Mouse (Mus musculus) intestine, postnatal 0 days (tissue): ENCODE measurements around the gene Lgals8. TPM values are rescaled to one million over a fixed set of nuclear protein-coding genes. Genes with fewer than 3 reads are reported as not detected.

ENCODE experiments used
- ATAC-seq: fragments of 200-750 bp; cut with Nextera tagmentation; 2 replicates; pipeline ENCODE4 v1.8.0; 2017; ENCODE audit warnings: mild to moderate bottlenecking, moderate TSS enrichment, moderate library complexity
- H3K27ac ChIP-seq: fragments of 300-500 bp; sonication (generic); 2 replicates; pipeline ENCODE4 v1.5.1; 2014; ENCODE audit warnings: mild to moderate bottlenecking, low read depth, low read length, moderate library complexity
- H3K27me3 ChIP-seq: fragments of 300-500 bp; sonication (generic); replicated peaks from 2 replicates; pipeline ENCODE4 v1.6.1; 2014; ENCODE audit warnings: low read length, mixed read lengths; ENCODE audit not compliant: control insufficient read depth, insufficient read depth
- H3K36me3 ChIP-seq: fragments of 300-500 bp; sonication (generic); 2 replicates; pipeline ENCODE4 v1.6.1; 2014; ENCODE audit warnings: mild to moderate bottlenecking, moderate library complexity; ENCODE audit not compliant: control insufficient read depth, insufficient read depth
- H3K4me1 ChIP-seq: fragments of 300-500 bp; sonication (generic); replicated peaks from 2 replicates; pipeline ENCODE4 v1.6.1; 2014; ENCODE audit warnings: antibody characterized with exemption, low read length, mixed read lengths; ENCODE audit not compliant: control insufficient read depth, insufficient read depth
- H3K4me2 ChIP-seq: fragments of 300-500 bp; sonication (generic); replicated peaks from 2 replicates; pipeline ENCODE4 v1.6.1; 2014; ENCODE audit warnings: low read depth, mild to moderate bottlenecking, moderate library complexity
- H3K4me3 ChIP-seq: fragments of 300-500 bp; sonication (generic); 2 replicates; pipeline ENCODE4 v1.5.1; 2014; ENCODE audit warnings: low read depth, low read length
- H3K9ac ChIP-seq: fragments of 300-500 bp; sonication (generic); 2 replicates; pipeline ENCODE4 v1.6.1; 2014; ENCODE audit warnings: mild to moderate bottlenecking, low read depth, low read length
- H3K9me3 ChIP-seq: fragments of 300-500 bp; sonication (generic); 2 replicates; pipeline ENCODE4 v1.6.1; 2016; ENCODE audit warnings: mixed run types; ENCODE audit not compliant: control insufficient read depth
- CTCF ChIP-seq: sonication (generic); IDR thresholded peaks from 2 replicates; pipeline ENCODE4 v1.5.1; 2016; ENCODE audit warnings: low read depth, mild to moderate bottlenecking, control low read depth, antibody characterized with exemption, moderate library complexity
- WGBS: fragments of 180-500 bp; shearing (Covaris S2); extraction: QIAGEN DNeasy Blood & Tissue Kit; methylation state at CpG from one replicate; pipeline ENCODE4 v1.1.7; 2014; 5-methylcytosine and 5-hydroxymethylcytosine counted together
- polyA plus RNA-seq: library from polyadenylated mRNA; unstranded; fragments of >200 nt; fragmentation: Nextera tagmentation; extraction: Ambion mirVana; gene quantifications from 2 replicates; pipeline ENCODE4 v1.2.1, GENCODE M21; 2015

Lgals8 gene
- polyA plus RNA-seq, 1 experiment from 2014 or later, result 53.2 TPM

GRCm38 (mm10) chr13:12412016-12412415, 52.7 kb downstream of the Lgals8 start:
- no peaks in the 10 kb centered on the region for H3K27me3 ChIP-seq
- no peaks in the 10 kb centered on the region for H3K4me1 ChIP-seq
- WGBS, result 83% methylated on average over 8 of the region's 8 CpGs
- no peak overlapping the region for H3K4me3 ChIP-seq
- no peaks in the 10 kb centered on the region for H3K9me3 ChIP-seq
- H3K36me3 ChIP-seq, result peaks cover 52% of the 10 kb centered on the region
- no peak overlapping the region for H3K4me2 ChIP-seq
- H3K27ac ChIP-seq, result no peak overlapping the region
- ATAC-seq, result no peak; the same call in 1 of the 2 replicates
- no peak overlapping the region for H3K9ac ChIP-seq
- TF ChIP-seq CTCF, result no peak

- H3K4me1 ChIP-seq, result no peaks in the 10 kb centered on the region
- H3K9ac ChIP-seq, result no peak overlapping the region
- no peak for ATAC-seq
- TF ChIP-seq CTCF, result no peak
- H3K27ac ChIP-seq, result no peak overlapping the region
- H3K4me3 ChIP-seq, result no peak overlapping the region
- no peaks in the 10 kb centered on the region for H3K27me3 ChIP-seq
- H3K4me2 ChIP-seq, result no peak overlapping the region
- 92% methylated on average over 9 of the region's 9 CpGs for WGBS
- H3K9me3 ChIP-seq, result no peaks in the 10 kb centered on the region
- peaks cover 37% of the 10 kb centered on the region for H3K36me3 ChIP-seq
Measured at GRCm38 (mm10) chr13:12408343-12409066, 56.2 kb downstream of the Lgals8 start.

GRCm38 (mm10) chr13:12395571-12395970, 69.2 kb downstream of the Lgals8 start:
- WGBS, result under 1% methylated on average over 23 of the region's 23 CpGs
- peak; percentile 14; the same call in 1 of the 2 replicates for ATAC-seq
- peak overlapping the region; percentile 96 for H3K4me3 ChIP-seq
- H3K27me3 ChIP-seq, result no peaks in the 10 kb centered on the region
- no peaks in the 10 kb centered on the region for H3K4me1 ChIP-seq
- H3K27ac ChIP-seq, result no peak overlapping the region
- peak overlapping the region; percentile 70 for H3K9ac ChIP-seq
- no peak for TF ChIP-seq CTCF
- H3K9me3 ChIP-seq, result no peaks in the 10 kb centered on the region
- H3K4me2 ChIP-seq, result peak overlapping the region; percentile 91
- H3K36me3 ChIP-seq, result peaks cover 14% of the 10 kb centered on the region; the same call in 1 of the 2 replicates

- no peaks in the 10 kb centered on the region for H3K27me3 ChIP-seq
- no peak for TF ChIP-seq CTCF
Measured at GRCm38 (mm10) chr13:12394609-12395505, 69.9 kb downstream of the Lgals8 start, which contains the start of gene Heatr1. Gene Heatr1, plus strand, starts transcription at chr13:12395027.

More at GRCm38 (mm10) chr13:12394609-12395505, 69.9 kb downstream of the Lgals8 start, which contains the start of gene Heatr1:
- H3K4me1 ChIP-seq, result no peaks in the 10 kb centered on the region
- peak; percentile 99 for ATAC-seq
- H3K9ac ChIP-seq, result peak within 1 kb of the TSS; percentile 70
- peak within 1 kb of the TSS; percentile 96 for H3K4me3 ChIP-seq
- H3K9me3 ChIP-seq, result no peaks in the 10 kb centered on the region
- H3K4me2 ChIP-seq, result peak within 1 kb of the TSS; percentile 91
- WGBS, result under 1% methylated on average over 43 of the region's 43 CpGs
- peaks cover 8% of the 10 kb centered on the region; the same call in 1 of the 2 replicates for H3K36me3 ChIP-seq
- H3K27ac ChIP-seq, result no peak within 1 kb of the TSS

Other genes starting within 250 kb of the Lgals8 start
- gene Mtr, start 206.8 kb downstream of the Lgals8 start, polyA plus RNA-seq, result 2.3 and 2.8 TPM in 2 replicates
- 1.2 and 1.5 TPM in 2 replicates for gene Actn2, start 124.2 kb downstream of the Lgals8 start, polyA plus RNA-seq
- gene Heatr1, start 69.9 kb downstream of the Lgals8 start, polyA plus RNA-seq, result 3.9 and 4.2 TPM in 2 replicates
- gene Edaradd, start 55.5 kb upstream of the Lgals8 start, polyA plus RNA-seq, result 0.14 and 0.17 TPM in 2 replicates
- 6.1 and 6.5 TPM in 2 replicates for gene Ero1lb, start 100.9 kb upstream of the Lgals8 start, polyA plus RNA-seq